Comparison of ENCODE assay signal across 12 mouse cellular contexts in genomic region chr19:6530359-6530758, GRCm38 (mm10). TPM values are rescaled to one million over a fixed set of nuclear protein-coding genes. Genes with fewer than 3 reads are reported as not detected.
A peak's percentile ranks its signal among the peaks of the same experiment; 100 is the strongest.
DNase-seq lines count a peak whose midpoint lies in the region; ATAC-seq and TF ChIP-seq lines count a peak whose summit lies in the region.
"Had no signal": no experiment of that assay in that cellular context is flagged by ENCODE, and none has a peak within 500 bp of the region (broad histone marks: within the 10 kb centered on the region; RNA-seq: fewer than 3 reads in every experiment).

No protein-coding gene starts in this region.

- no peak for ATAC-seq in hindbrain, embryonic 14.5 days (ENCODE audit: low FRiP score)
- no peak for ATAC-seq in neural tube, embryonic 14.5 days (ENCODE audit: low read depth)

- H3K4me1 ChIP-seq in hindbrain, embryonic 14.5 days (replicated peaks; ENCODE audit: control insufficient read depth, insufficient read depth, low read length) = peaks cover 46% of the 10 kb centered on the region
- peaks cover 27% of the 10 kb centered on the region for H3K4me1 ChIP-seq in neural tube, embryonic 14.5 days (ENCODE audit: control insufficient read depth, insufficient read depth, low read length)

- peak overlapping the region; percentile 37 for H3K4me3 ChIP-seq in left cerebral cortex, adult 2 months
- H3K4me3 ChIP-seq in hindbrain, embryonic 14.5 days (replicated peaks; ENCODE audit: low read length) = no peak overlapping the region
- H3K4me3 ChIP-seq in neural tube, embryonic 14.5 days (ENCODE audit: low read depth, low read length) = 0 out of 2 replicates have a peak overlapping the region, but pooled peaks have one; percentile 1

- peak; percentile 24 for DNase-seq in embryo, embryonic 10 days (ENCODE audit: low spot score)
- DNase-seq in embryo, embryonic 11 days = no peak
- DNase-seq in left cerebral cortex, adult 2 months (ENCODE audit: extremely low spot score in 1 of 2, low spot score in 2 of 2) = no peak
- DNase-seq in left cerebral cortex, adult 18-20 months (ENCODE audit: low spot score in 2 of 2) = no peak
- DNase-seq in hindbrain, embryonic 14.5 days (ENCODE audit: low spot score) = no peak
- DNase-seq in layer of hippocampus, postnatal 10 days (ENCODE audit: low spot score in 2 of 2) = no peak
- no peak for DNase-seq in right cerebral cortex, postnatal 25 days

- no peaks in the 10 kb centered on the region for H3K9me3 ChIP-seq in hindbrain, embryonic 14.5 days (ENCODE audit: control insufficient read depth, low read length)
- H3K9me3 ChIP-seq in neural tube, embryonic 14.5 days (ENCODE audit: control insufficient read depth, low read length) = no peaks in the 10 kb centered on the region
- H3K9me3 ChIP-seq: G1E; limb, embryonic 13.5 days had no signal

- TF ChIP-seq CTCF in left cerebral cortex, adult 2 months (IDR thresholded peaks at IDR 0.05) = no peak

- 18% methylated on average over 13 of the region's 13 CpGs for WGBS in hindbrain, embryonic 14.5 days
- 15% methylated on average over 13 of the region's 13 CpGs for WGBS in neural tube, embryonic 14.5 days

- peaks cover 23% of the 10 kb centered on the region for H3K36me3 ChIP-seq in hindbrain, embryonic 14.5 days (replicated peaks; ENCODE audit: control insufficient read depth, insufficient read depth)
- H3K36me3 ChIP-seq in neural tube, embryonic 14.5 days (ENCODE audit: control insufficient read depth, insufficient read depth, low read length) = peaks cover 3% of the 10 kb centered on the region
- H3K36me3 ChIP-seq: G1E; limb, embryonic 13.5 days had no signal

- H3K27ac ChIP-seq in left cerebral cortex, adult 2 months = no peak overlapping the region; the same call in 1 of the 2 replicates
- no peak overlapping the region for H3K27ac ChIP-seq in hindbrain, embryonic 14.5 days
- H3K27ac ChIP-seq in neural tube, embryonic 14.5 days (ENCODE audit: low read depth, low read length) = no peak overlapping the region; the same call in 1 of the 2 replicates
- H3K27ac ChIP-seq: limb, embryonic 13.5 days had no signal

- H3K4me2 ChIP-seq in hindbrain, embryonic 14.5 days (replicated peaks) = peak overlapping the region; percentile 54
- H3K4me2 ChIP-seq in neural tube, embryonic 14.5 days (ENCODE audit: low read depth, low read length) = peak overlapping the region; percentile 70

- intact Hi-C loops in left cerebral cortex, adult 2 months (cut with DNase I) = no loop called here

- no peak overlapping the region for H3K9ac ChIP-seq in hindbrain, embryonic 14.5 days
- H3K9ac ChIP-seq in neural tube, embryonic 14.5 days (replicated peaks; ENCODE audit: low read depth, low read length) = 0 out of 2 replicates have a peak overlapping the region, but pooled peaks have one; percentile 26

- H3K27me3 ChIP-seq in hindbrain, embryonic 14.5 days (ENCODE audit: control insufficient read depth, insufficient read depth, low read length) = no peaks in the 10 kb centered on the region
- H3K27me3 ChIP-seq in neural tube, embryonic 14.5 days (ENCODE audit: control insufficient read depth, insufficient read depth, low read length) = no peaks in the 10 kb centered on the region

RNA-seq across cellular contexts. Expression of gene Slc22a12, which starts 12.5 kb away (rescaled TPM):
- under 1 TPM in 1 of 2 experiments, not detected in 1; 0.68 TPM for total RNA-seq in left cerebral cortex, adult 2 months (2021)
- not detected for total RNA-seq in left cerebral cortex, adult 18-20 months (2021)
- polyA plus RNA-seq in hindbrain, embryonic 14.5 days (2014; fragmentation: Nextera tagmentation; extraction: Ambion mirVana) = not detected in 2 replicates
- 0.11 TPM in 1 of 2 replicates, not detected in the other for polyA plus RNA-seq in neural tube, embryonic 14.5 days (2014; fragmentation: Nextera tagmentation; extraction: Ambion mirVana)
- 1 to 10 TPM in 1 of 2 experiments, under 1 TPM in 1; 0.71 to 1.3 TPM for total RNA-seq in layer of hippocampus, postnatal 10 days (2021)
- total RNA-seq: common myeloid progenitor, adult 5-6 weeks; G1E; heart, postnatal 36 days had no signal
- polyA plus RNA-seq: G1E; limb, embryonic 13.5 days had no signal
